Comparison of ENCODE assay signal across 24 mouse cellular contexts in genomic region chr4:24415048-24415447, GRCm38 (mm10).
A peak's percentile ranks its signal among the peaks of the same experiment; 100 is the strongest.
DNase-seq lines count a peak whose midpoint lies in the region; ATAC-seq and TF ChIP-seq lines count a peak whose summit lies in the region.
"Had no signal": no experiment of that assay in that cellular context is flagged by ENCODE, and none has a peak within 500 bp of the region (broad histone marks: within the 10 kb centered on the region; RNA-seq: fewer than 3 reads in every experiment).

No protein-coding gene starts in this region.

- no peaks in the 10 kb centered on the region for H3K9me3 ChIP-seq in forebrain, embryonic 12.5 days
- no peaks in the 10 kb centered on the region for H3K9me3 ChIP-seq in forebrain, postnatal 0 days (ENCODE audit: low read length)
- no peaks in the 10 kb centered on the region for H3K9me3 ChIP-seq in hindbrain, embryonic 11.5 days (ENCODE audit: control insufficient read depth, low read length)
- H3K9me3 ChIP-seq in hindbrain, embryonic 10.5 days: no peaks in the 10 kb centered on the region
- H3K9me3 ChIP-seq: heart, embryonic 10.5 days; heart, embryonic 13.5 days; hindbrain, embryonic 13.5 days; intestine, embryonic 15.5 days had no signal

- WGBS in forebrain, embryonic 12.5 days: 84% methylated on average over 1 of the region's 1 CpGs
- WGBS in forebrain, postnatal 0 days: 88% methylated on average over 1 of the region's 1 CpGs
- 95% methylated on average over 1 of the region's 1 CpGs for WGBS in hindbrain, embryonic 11.5 days
- 93% methylated on average over 1 of the region's 1 CpGs for WGBS in hindbrain, embryonic 10.5 days
- 95% methylated on average over 1 of the region's 1 CpGs for WGBS in kidney, adult 2 months

- H3K27me3 ChIP-seq in forebrain, embryonic 12.5 days: no peaks in the 10 kb centered on the region
- H3K27me3 ChIP-seq in forebrain, postnatal 0 days (ENCODE audit: insufficient read depth, low read length): no peaks in the 10 kb centered on the region
- no peaks in the 10 kb centered on the region for H3K27me3 ChIP-seq in hindbrain, embryonic 11.5 days (ENCODE audit: control insufficient read depth, insufficient read depth, low read length)
- no peaks in the 10 kb centered on the region for H3K27me3 ChIP-seq in hindbrain, embryonic 10.5 days (ENCODE audit: insufficient read depth, poor library complexity, severe bottlenecking)
- H3K27me3 ChIP-seq in kidney, adult 2 months (replicated peaks; ENCODE audit: control insufficient read depth, insufficient read depth, low read length): no peaks in the 10 kb centered on the region
- H3K27me3 ChIP-seq: heart, embryonic 13.5 days; hindbrain, embryonic 13.5 days; intestine, embryonic 15.5 days had no signal

- no peak overlapping the region for H3K4me3 ChIP-seq in forebrain, embryonic 12.5 days (replicated peaks)
- no peak overlapping the region for H3K4me3 ChIP-seq in forebrain, postnatal 0 days (ENCODE audit: low read depth, low read length)
- no peak overlapping the region for H3K4me3 ChIP-seq in hindbrain, embryonic 11.5 days (ENCODE audit: low read depth, low read length)
- no peak overlapping the region for H3K4me3 ChIP-seq in hindbrain, embryonic 10.5 days
- no peak overlapping the region for H3K4me3 ChIP-seq in kidney, adult 2 months (ENCODE audit: insufficient read depth, low read depth, low read length)
- H3K4me3 ChIP-seq: heart, embryonic 10.5 days; heart, embryonic 13.5 days; hindbrain, embryonic 13.5 days; intestine, embryonic 15.5 days had no signal

- DNase-seq in forebrain, postnatal 0 days: no peak
- DNase-seq in hindbrain, embryonic 11.5 days (ENCODE audit: low spot score): peak; percentile 11
- DNase-seq in hindbrain, embryonic 10.5 days (ENCODE audit: low spot score): no peak
- peak; percentile 10 for DNase-seq in retina, postnatal 1 day
- no peak for DNase-seq in retina, embryonic 14.5 days (ENCODE audit: low spot score)
- DNase-seq in kidney, adult 2 months: no peak
- DNase-seq: adrenal gland, adult 8-10 months; adrenal gland, postnatal 25 days; cerebellum, adult 18-20 months; cerebellum, adult 9-10 months; cerebellum, postnatal 14 days; gastrocnemius, postnatal 25 days; heart, adult 18-20 months; heart, postnatal 14 days; heart, postnatal 4 days; kidney, adult 11 months had no signal

- no peak for TF ChIP-seq POLR2A in kidney, adult 2 months (IDR thresholded peaks at IDR 0.05; ENCODE audit: low read depth, low read length)

- no peak overlapping the region for H3K27ac ChIP-seq in forebrain, embryonic 12.5 days
- H3K27ac ChIP-seq in forebrain, postnatal 0 days (ENCODE audit: low read depth, low read length): no peak overlapping the region
- H3K27ac ChIP-seq in hindbrain, embryonic 11.5 days (ENCODE audit: low read depth, low read length): no peak overlapping the region
- H3K27ac ChIP-seq in hindbrain, embryonic 10.5 days: no peak overlapping the region
- no peak overlapping the region for H3K27ac ChIP-seq in kidney, adult 2 months (ENCODE audit: insufficient read depth, low read depth, low read length)
- H3K27ac ChIP-seq: heart, embryonic 10.5 days; heart, embryonic 13.5 days; hindbrain, embryonic 13.5 days; intestine, embryonic 15.5 days had no signal

- no peak overlapping the region for H3K9ac ChIP-seq in forebrain, embryonic 12.5 days
- no peak overlapping the region for H3K9ac ChIP-seq in forebrain, postnatal 0 days
- H3K9ac ChIP-seq in hindbrain, embryonic 11.5 days (ENCODE audit: low read depth, low read length): no peak overlapping the region
- H3K9ac ChIP-seq: heart, embryonic 13.5 days; hindbrain, embryonic 13.5 days; intestine, embryonic 15.5 days had no signal

- no peaks in the 10 kb centered on the region for H3K36me3 ChIP-seq in forebrain, embryonic 12.5 days (replicated peaks)
- H3K36me3 ChIP-seq in forebrain, postnatal 0 days (ENCODE audit: insufficient read depth): no peaks in the 10 kb centered on the region
- H3K36me3 ChIP-seq in hindbrain, embryonic 11.5 days (ENCODE audit: control insufficient read depth, insufficient read depth, low read length): no peaks in the 10 kb centered on the region
- H3K36me3 ChIP-seq in hindbrain, embryonic 10.5 days: no peaks in the 10 kb centered on the region
- no peaks in the 10 kb centered on the region for H3K36me3 ChIP-seq in kidney, adult 2 months (ENCODE audit: control insufficient read depth, insufficient read depth, low read length)
- H3K36me3 ChIP-seq: heart, embryonic 10.5 days; heart, embryonic 13.5 days; hindbrain, embryonic 13.5 days; intestine, embryonic 15.5 days had no signal

- 0 out of 2 replicates have a peak, but pooled peaks cover 3% of the 10 kb centered on the region for H3K4me1 ChIP-seq in forebrain, embryonic 12.5 days
- H3K4me1 ChIP-seq in forebrain, postnatal 0 days (ENCODE audit: insufficient read depth): no peaks in the 10 kb centered on the region
- no peaks in the 10 kb centered on the region for H3K4me1 ChIP-seq in hindbrain, embryonic 11.5 days (replicated peaks; ENCODE audit: control insufficient read depth, insufficient read depth, low read length)
- 0 out of 2 replicates have a peak, but pooled peaks cover 3% of the 10 kb centered on the region for H3K4me1 ChIP-seq in hindbrain, embryonic 10.5 days (replicated peaks)
- H3K4me1 ChIP-seq in kidney, adult 2 months (ENCODE audit: control insufficient read depth, insufficient read depth, low read length): no peaks in the 10 kb centered on the region
- H3K4me1 ChIP-seq: heart, embryonic 10.5 days; heart, embryonic 13.5 days; hindbrain, embryonic 13.5 days; intestine, embryonic 15.5 days had no signal

- H3K4me2 ChIP-seq in forebrain, embryonic 12.5 days: no peak overlapping the region
- H3K4me2 ChIP-seq in forebrain, postnatal 0 days (ENCODE audit: low read depth): no peak overlapping the region
- H3K4me2 ChIP-seq in hindbrain, embryonic 11.5 days (replicated peaks; ENCODE audit: low read depth, low read length): no peak overlapping the region
- H3K4me2 ChIP-seq: heart, embryonic 13.5 days; hindbrain, embryonic 13.5 days; intestine, embryonic 15.5 days had no signal

- no peak for TF ChIP-seq CTCF in forebrain, postnatal 0 days (IDR thresholded peaks at IDR 0.05; ENCODE audit: low read depth)
- no peak for TF ChIP-seq CTCF in kidney, adult 2 months (conservative IDR thresholded peaks at IDR 0.05; ENCODE audit: insufficient read depth, insufficient read length, low read depth, low read length)

- 0 out of 2 replicates have a peak, but pooled peaks have one; percentile 44 for ATAC-seq in forebrain, embryonic 12.5 days (ENCODE audit: low FRiP score)
- ATAC-seq in forebrain, postnatal 0 days: no peak
- ATAC-seq in hindbrain, embryonic 11.5 days (ENCODE audit: low FRiP score): peak; percentile 63
- ATAC-seq: activated CD4-positive, CD25-positive, alpha-beta regulatory T cell, adult 4 months; CD4-positive, CD25-positive, alpha-beta regulatory T cell, adult 4 months; hindbrain, embryonic 16.5 days; intestine, embryonic 15.5 days had no signal

Comparison
In these comparisons a context has a peak if more than half of its experiments do, and no peak if none do; other contexts are left out.
1. DNase-seq: peak in hindbrain, embryonic 11.5 days (single experiment) and retina, postnatal 1 day (single experiment); none in forebrain, postnatal 0 days (single experiment), hindbrain, embryonic 10.5 days (single experiment), retina, embryonic 14.5 days (single experiment) and kidney, adult 2 months (single experiment).